In the genomic region with DNA sequence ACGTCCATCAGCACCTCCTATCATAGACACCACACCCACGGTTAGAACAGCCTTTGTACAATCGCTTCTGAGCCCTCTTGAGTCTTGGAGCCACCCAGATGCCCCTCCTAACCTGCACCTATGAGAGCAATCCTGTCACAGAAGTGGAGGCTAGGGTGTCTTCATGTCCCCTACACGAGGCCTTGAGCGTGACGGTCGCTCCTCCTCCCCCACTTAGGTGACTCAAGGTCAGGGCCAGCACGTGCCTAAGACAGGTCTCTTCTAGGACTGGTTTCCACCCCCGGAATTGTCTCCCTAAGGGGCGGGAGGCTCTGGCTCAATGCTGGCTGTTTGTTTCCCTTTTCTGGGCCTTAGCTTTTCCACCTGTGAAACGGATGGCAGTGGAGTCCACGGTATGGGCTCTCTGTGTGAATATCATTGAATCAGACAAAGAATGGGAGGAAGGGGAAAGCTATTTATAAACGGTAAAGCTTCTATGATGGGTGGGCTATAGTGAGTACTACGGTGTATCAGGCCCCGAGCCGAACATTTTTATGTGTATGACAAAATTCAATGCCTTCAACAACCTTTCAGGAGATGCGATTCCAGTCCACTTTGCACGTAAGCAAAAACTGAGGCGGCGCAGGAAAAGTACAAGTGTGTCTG, we compare ENCODE assay signal across 8 mouse cellular contexts. TPM values are rescaled to one million over a fixed set of nuclear protein-coding genes. Genes with fewer than 3 reads are reported as not detected.
DNase-seq lines count a peak whose midpoint lies in the region; ATAC-seq and TF ChIP-seq lines count a peak whose summit lies in the region.

A gene (minus strand): TSS at position 159 of the 645 bp plus-strand sequence.

- peak within 1 kb of the TSS; percentile 97 for H3K4me2 ChIP-seq in forebrain, embryonic 14.5 days (ENCODE audit: low read length)
- H3K4me2 ChIP-seq in hindbrain, embryonic 16.5 days (ENCODE audit: low read length), result peak within 1 kb of the TSS; percentile 92
- H3K4me2 ChIP-seq in limb, embryonic 11.5 days (ENCODE audit: low read depth, severe bottlenecking), result peak within 1 kb of the TSS; percentile 89
- peak within 1 kb of the TSS; percentile 89 for H3K4me2 ChIP-seq in midbrain, postnatal 0 days (ENCODE audit: low read depth, low read length, poor library complexity, severe bottlenecking)

- H3K4me1 ChIP-seq in lung, adult 2 months (ENCODE audit: control insufficient read depth, insufficient read depth, low read length), result peaks cover 11% of the 10 kb centered on the region
- H3K4me1 ChIP-seq in forebrain, embryonic 14.5 days (ENCODE audit: control insufficient read depth, insufficient read depth, low read length), result peaks cover 22% of the 10 kb centered on the region
- peaks cover 27% of the 10 kb centered on the region for H3K4me1 ChIP-seq in hindbrain, embryonic 16.5 days (ENCODE audit: control insufficient read depth, insufficient read depth, low read depth, low read length)
- peaks cover 21% of the 10 kb centered on the region for H3K4me1 ChIP-seq in limb, embryonic 11.5 days (ENCODE audit: control insufficient read depth, insufficient read depth, low read length)
- H3K4me1 ChIP-seq in midbrain, postnatal 0 days (ENCODE audit: insufficient read depth, low read length), result peaks cover 10% of the 10 kb centered on the region

- peaks cover 21% of the 10 kb centered on the region for H3K36me3 ChIP-seq in forebrain, embryonic 14.5 days (ENCODE audit: control insufficient read depth, insufficient read depth, low read length)
- H3K36me3 ChIP-seq in hindbrain, embryonic 16.5 days (ENCODE audit: control insufficient read depth, insufficient read depth, low read length), result peaks cover 16% of the 10 kb centered on the region
- H3K36me3 ChIP-seq in limb, embryonic 11.5 days (ENCODE audit: control insufficient read depth, insufficient read depth, low read length), result peaks cover 8% of the 10 kb centered on the region
- peaks cover 20% of the 10 kb centered on the region for H3K36me3 ChIP-seq in midbrain, postnatal 0 days (ENCODE audit: insufficient read depth, low read length)

- peak; percentile 48 for DNase-seq in lung, adult 2 months
- no peak for DNase-seq in lung, postnatal 10 days
- peak; percentile 82 to 88 for DNase-seq in adrenal gland, adult (ENCODE audit: inconsistent age in 2 of 2, low spot score in 1 of 2)
- peak; percentile 6 for DNase-seq in forebrain, embryonic 14.5 days (ENCODE audit: low spot score)
- DNase-seq in limb, embryonic 11.5 days (ENCODE audit: low spot score), result no peak
- no peak for DNase-seq in midbrain, postnatal 0 days (ENCODE audit: low spot score)
- DNase-seq in right cerebral cortex, postnatal 14 days, result no peak

- 1% methylated on average over 20 of the region's 20 CpGs for WGBS in lung, adult 2 months
- WGBS in forebrain, embryonic 14.5 days, result 6% methylated on average over 20 of the region's 20 CpGs
- 9% methylated on average over 20 of the region's 20 CpGs for WGBS in hindbrain, embryonic 16.5 days
- WGBS in limb, embryonic 11.5 days, result 9% methylated on average over 20 of the region's 20 CpGs
- 9% methylated on average over 20 of the region's 20 CpGs for WGBS in midbrain, postnatal 0 days

- no peaks in the 10 kb centered on the region for H3K27me3 ChIP-seq in forebrain, embryonic 14.5 days (replicated peaks; ENCODE audit: control insufficient read depth, insufficient read depth, low read length)
- no peaks in the 10 kb centered on the region for H3K27me3 ChIP-seq in hindbrain, embryonic 16.5 days (replicated peaks; ENCODE audit: control insufficient read depth, insufficient read depth, low read length)
- no peaks in the 10 kb centered on the region for H3K27me3 ChIP-seq in limb, embryonic 11.5 days (ENCODE audit: control insufficient read depth, insufficient read depth, low read length)
- no peaks in the 10 kb centered on the region for H3K27me3 ChIP-seq in midbrain, postnatal 0 days (ENCODE audit: insufficient read depth, low read length)

- H3K9ac ChIP-seq in forebrain, embryonic 14.5 days (ENCODE audit: low read length), result peak within 1 kb of the TSS; percentile 83
- H3K9ac ChIP-seq in hindbrain, embryonic 16.5 days (ENCODE audit: low read depth, low read length), result peak within 1 kb of the TSS; percentile 85
- H3K9ac ChIP-seq in limb, embryonic 11.5 days (ENCODE audit: low read length), result peak within 1 kb of the TSS; percentile 77
- peak within 1 kb of the TSS; percentile 86 for H3K9ac ChIP-seq in midbrain, postnatal 0 days (replicated peaks; ENCODE audit: low read length, poor library complexity, severe bottlenecking)

- peak; percentile 20; the same call in 1 of the 2 replicates for TF ChIP-seq POLR2A in lung, adult 2 months (IDR thresholded peaks at IDR 0.05; ENCODE audit: borderline replicate concordance, extremely low read depth, low read depth, low read length)

- no peaks in the 10 kb centered on the region for H3K9me3 ChIP-seq in forebrain, embryonic 14.5 days (replicated peaks; ENCODE audit: control insufficient read depth, low read length)
- no peaks in the 10 kb centered on the region for H3K9me3 ChIP-seq in hindbrain, embryonic 16.5 days (ENCODE audit: control insufficient read depth, low read length)
- H3K9me3 ChIP-seq in limb, embryonic 11.5 days (ENCODE audit: control insufficient read depth, low read length), result no peaks in the 10 kb centered on the region
- no peaks in the 10 kb centered on the region for H3K9me3 ChIP-seq in midbrain, postnatal 0 days (ENCODE audit: low read length)

- peak within 1 kb of the TSS; percentile 89 for H3K4me3 ChIP-seq in lung, adult 2 months (replicated peaks; ENCODE audit: extremely low read depth, low read depth, low read length)
- peak within 1 kb of the TSS; percentile 65 for H3K4me3 ChIP-seq in forebrain, embryonic 14.5 days (ENCODE audit: low read depth, low read length)
- H3K4me3 ChIP-seq in hindbrain, embryonic 16.5 days (ENCODE audit: low read length), result peak within 1 kb of the TSS; percentile 78
- H3K4me3 ChIP-seq in limb, embryonic 11.5 days (ENCODE audit: low read depth, low read length), result peak within 1 kb of the TSS; percentile 72
- H3K4me3 ChIP-seq in midbrain, postnatal 0 days (ENCODE audit: low read depth, low read length), result peak within 1 kb of the TSS; percentile 75

- no peak for TF ChIP-seq CTCF in lung, adult 2 months (IDR thresholded peaks at IDR 0.05; ENCODE audit: insufficient read depth, low read length)
- TF ChIP-seq CTCF in midbrain, postnatal 0 days (IDR thresholded peaks at IDR 0.05), result no peak

- peak; percentile 0; the same call in 1 of the 2 replicates for ATAC-seq in forebrain, embryonic 14.5 days
- no peak for ATAC-seq in hindbrain, embryonic 16.5 days
- ATAC-seq in limb, embryonic 11.5 days (ENCODE audit: insufficient number of reproducible peaks, low FRiP score, low TSS enrichment, low read depth), result no peak
- ATAC-seq in midbrain, postnatal 0 days (ENCODE audit: low FRiP score), result no peak

- peak within 1 kb of the TSS; percentile 86 for H3K27ac ChIP-seq in forebrain, embryonic 14.5 days (ENCODE audit: low read depth, low read length)
- peak within 1 kb of the TSS; percentile 91 for H3K27ac ChIP-seq in hindbrain, embryonic 16.5 days (ENCODE audit: low read depth, low read length)
- H3K27ac ChIP-seq in limb, embryonic 11.5 days (replicated peaks; ENCODE audit: low read depth, low read length), result peak within 1 kb of the TSS; percentile 32; the same call in 1 of the 2 replicates
- H3K27ac ChIP-seq in midbrain, postnatal 0 days (ENCODE audit: low read depth, low read length), result peak within 1 kb of the TSS; percentile 78

RNA-seq across cellular contexts. Expression of the gene that starts here (rescaled TPM):
- polyA plus RNA-seq in lung, adult 2 months (2012; rRNA removed), result 37.6 and 42.4 TPM in 2 replicates
- polyA plus RNA-seq in forebrain, embryonic 14.5 days (2014; fragmentation: Nextera tagmentation; extraction: Ambion mirVana), result 10.8 and 12.5 TPM in 2 replicates
- polyA plus RNA-seq in hindbrain, embryonic 16.5 days (2015; fragmentation: Nextera tagmentation; extraction: Ambion mirVana), result 14.2 and 14.8 TPM in 2 replicates
- 9.9 and 11.0 TPM in 2 replicates for polyA plus RNA-seq in limb, embryonic 11.5 days (2014; fragmentation: Nextera tagmentation; extraction: Ambion mirVana)
- total RNA-seq in midbrain, postnatal 0 days (2014; rRNA removed), result 25.9 and 27.8 TPM in 2 replicates
- 17.7 and 18.7 TPM in 2 replicates for polyA plus RNA-seq in midbrain, postnatal 0 days (2015; fragmentation: Nextera tagmentation; extraction: Ambion mirVana)

Comparison
In these comparisons a context has a peak if more than half of its experiments do, and no peak if none do; other contexts are left out.
1. DNase-seq: peak in lung, adult 2 months (single experiment), adrenal gland, adult (2 of 2) and forebrain, embryonic 14.5 days (single experiment); none in lung, postnatal 10 days (single experiment), limb, embryonic 11.5 days (single experiment), midbrain, postnatal 0 days (single experiment) and right cerebral cortex, postnatal 14 days (single experiment).
2. H3K27ac ChIP-seq: peak in every context shown above with its lines; median percentile 91 in hindbrain, embryonic 16.5 days; 86 in forebrain, embryonic 14.5 days; 78 in midbrain, postnatal 0 days; 32 in limb, embryonic 11.5 days.
3. Peak in every context shown above with its lines, with median percentiles within 50 percentile points of each other: H3K4me3 ChIP-seq, H3K4me2 ChIP-seq and H3K9ac ChIP-seq.